ENCODE assay signal across 14 mouse cellular contexts in genomic region chr8:70769858-70770257, GRCm38 (mm10). TPM values are rescaled to one million over a fixed set of nuclear protein-coding genes. Genes with fewer than 3 reads are reported as not detected.
DNase-seq lines count a peak whose midpoint lies in the region; ATAC-seq and TF ChIP-seq lines count a peak whose summit lies in the region.
"Had no signal": no experiment of that assay in that cellular context is flagged by ENCODE, and none has a peak within 500 bp of the region (broad histone marks: within the 10 kb centered on the region; RNA-seq: fewer than 3 reads in every experiment).

No protein-coding gene starts in this region.

- H3K4me1 ChIP-seq in forebrain, embryonic 10.5 days: peaks cover 65% of the 10 kb centered on the region
- peaks cover 39% of the 10 kb centered on the region for H3K4me1 ChIP-seq in forebrain, embryonic 16.5 days (replicated peaks; ENCODE audit: control insufficient read depth, insufficient read depth, low read length)
- peaks cover 48% of the 10 kb centered on the region for H3K4me1 ChIP-seq in liver, postnatal 0 days (ENCODE audit: insufficient read depth)
- H3K4me1 ChIP-seq in limb, embryonic 10.5 days: peaks cover 42% of the 10 kb centered on the region
- H3K4me1 ChIP-seq in heart, embryonic 12.5 days (replicated peaks): peaks cover 40% of the 10 kb centered on the region

- no peak overlapping the region for H3K4me2 ChIP-seq in forebrain, embryonic 16.5 days (ENCODE audit: low read length)
- no peak overlapping the region for H3K4me2 ChIP-seq in liver, postnatal 0 days (ENCODE audit: low read depth, low read length)
- H3K4me2 ChIP-seq in heart, embryonic 12.5 days: no peak overlapping the region
- H3K4me2 ChIP-seq: forebrain, embryonic 13.5 days had no signal

- peaks cover 30% of the 10 kb centered on the region for H3K27me3 ChIP-seq in forebrain, embryonic 10.5 days (ENCODE audit: poor library complexity, severe bottlenecking)
- H3K27me3 ChIP-seq in forebrain, embryonic 16.5 days (replicated peaks; ENCODE audit: control insufficient read depth, insufficient read depth, low read length): no peaks in the 10 kb centered on the region
- H3K27me3 ChIP-seq in liver, postnatal 0 days (ENCODE audit: insufficient read depth, low read length): no peaks in the 10 kb centered on the region
- no peaks in the 10 kb centered on the region for H3K27me3 ChIP-seq in limb, embryonic 10.5 days (ENCODE audit: low read depth, poor library complexity, severe bottlenecking)
- H3K27me3 ChIP-seq in heart, embryonic 12.5 days (replicated peaks): peaks cover 10% of the 10 kb centered on the region; the same call in 1 of the 2 replicates

- no peaks in the 10 kb centered on the region for H3K9me3 ChIP-seq in forebrain, embryonic 10.5 days
- H3K9me3 ChIP-seq in forebrain, embryonic 16.5 days (ENCODE audit: control insufficient read depth, low read length): no peaks in the 10 kb centered on the region
- no peaks in the 10 kb centered on the region for H3K9me3 ChIP-seq in liver, postnatal 0 days (ENCODE audit: low read length)
- H3K9me3 ChIP-seq in limb, embryonic 10.5 days (replicated peaks): no peaks in the 10 kb centered on the region
- H3K9me3 ChIP-seq in heart, embryonic 12.5 days (replicated peaks): no peaks in the 10 kb centered on the region
- H3K9me3 ChIP-seq: forebrain, embryonic 13.5 days; megakaryocyte, embryonic 14.5 days had no signal

- peak overlapping the region; percentile 37 for H3K27ac ChIP-seq in forebrain, embryonic 10.5 days
- no peak overlapping the region for H3K27ac ChIP-seq in forebrain, embryonic 16.5 days (ENCODE audit: low read length)
- no peak overlapping the region for H3K27ac ChIP-seq in liver, postnatal 0 days (ENCODE audit: low read depth)
- H3K27ac ChIP-seq in limb, embryonic 10.5 days: peak overlapping the region; percentile 9; the same call in 1 of the 2 replicates
- no peak overlapping the region for H3K27ac ChIP-seq in heart, embryonic 12.5 days (ENCODE audit: poor library complexity, severe bottlenecking)
- H3K27ac ChIP-seq: forebrain, embryonic 13.5 days; left cerebral cortex, adult 2 months; stomach, postnatal 0 days had no signal

- no peak for ATAC-seq in forebrain, embryonic 16.5 days
- no peak for ATAC-seq in liver, postnatal 0 days
- ATAC-seq in megakaryocyte progenitor cell, adult 5-6 weeks (replicated peaks; ENCODE audit: poor library complexity): 0 out of 2 replicates have a peak, but pooled peaks have one; percentile 12
- no peak for ATAC-seq in heart, embryonic 12.5 days (ENCODE audit: insufficient number of reproducible peaks, low FRiP score)

- TF ChIP-seq EP300 in liver, postnatal 0 days (IDR thresholded peaks at IDR 0.05; ENCODE audit: low read depth): no peak

- no peak for TF ChIP-seq CTCF in liver, postnatal 0 days (IDR thresholded peaks at IDR 0.05; ENCODE audit: low read depth)

- peaks cover 73% of the 10 kb centered on the region for H3K36me3 ChIP-seq in forebrain, embryonic 10.5 days (replicated peaks)
- peaks cover 38% of the 10 kb centered on the region for H3K36me3 ChIP-seq in forebrain, embryonic 16.5 days (ENCODE audit: control insufficient read depth, insufficient read depth)
- H3K36me3 ChIP-seq in liver, postnatal 0 days (replicated peaks; ENCODE audit: insufficient read depth, low read length): peaks cover 26% of the 10 kb centered on the region
- H3K36me3 ChIP-seq in limb, embryonic 10.5 days: peaks cover 76% of the 10 kb centered on the region
- H3K36me3 ChIP-seq in heart, embryonic 12.5 days: peaks cover 64% of the 10 kb centered on the region

- peak overlapping the region; percentile 11; the same call in 1 of the 2 replicates for H3K4me3 ChIP-seq in forebrain, embryonic 10.5 days
- H3K4me3 ChIP-seq in forebrain, embryonic 16.5 days (replicated peaks; ENCODE audit: low read length): no peak overlapping the region
- no peak overlapping the region for H3K4me3 ChIP-seq in liver, postnatal 0 days (ENCODE audit: low read depth, low read length)
- peak overlapping the region; percentile 9; the same call in 1 of the 2 replicates for H3K4me3 ChIP-seq in limb, embryonic 10.5 days
- no peak overlapping the region for H3K4me3 ChIP-seq in heart, embryonic 12.5 days
- H3K4me3 ChIP-seq: forebrain, embryonic 13.5 days; left cerebral cortex, adult 2 months had no signal

- no peak overlapping the region for H3K9ac ChIP-seq in forebrain, embryonic 16.5 days (replicated peaks; ENCODE audit: low read depth, low read length)
- H3K9ac ChIP-seq in liver, postnatal 0 days (replicated peaks): no peak overlapping the region
- H3K9ac ChIP-seq in heart, embryonic 12.5 days: no peak overlapping the region
- H3K9ac ChIP-seq: forebrain, embryonic 13.5 days had no signal

- 74% methylated on average over 12 of the region's 12 CpGs for WGBS in forebrain, embryonic 10.5 days
- 76% methylated on average over 12 of the region's 12 CpGs for WGBS in forebrain, embryonic 16.5 days
- 58% methylated on average over 12 of the region's 12 CpGs for WGBS in liver, postnatal 0 days (ENCODE audit: insufficient replicate concordance)
- 71% methylated on average over 12 of the region's 12 CpGs for WGBS in limb, embryonic 10.5 days
- 66% methylated on average over 12 of the region's 12 CpGs for WGBS in heart, embryonic 12.5 days

- no peak for DNase-seq in forebrain, embryonic 10.5 days (ENCODE audit: extremely low spot score, low spot score)
- DNase-seq in liver: peak; percentile 54
- DNase-seq in liver, postnatal 0 days: no peak
- no peak for DNase-seq in limb, embryonic 10.5 days (ENCODE audit: low spot score)
- DNase-seq in left cerebral cortex, adult 9 months (ENCODE audit: low spot score in 2 of 2): no peak

RNA-seq across cellular contexts. Expression of gene Pik3r2, which starts 6.7 kb away (rescaled TPM):
- 67.1 and 69.2 TPM in 2 replicates for polyA plus RNA-seq in forebrain, embryonic 10.5 days (2016; fragmentation: Nextera tagmentation; extraction: Ambion mirVana)
- polyA plus RNA-seq in forebrain, embryonic 16.5 days (2015; fragmentation: Nextera tagmentation; extraction: Ambion mirVana): 145 and 149 TPM in 2 replicates
- polyA plus RNA-seq in liver, postnatal 0 days (2015; fragmentation: Nextera tagmentation; extraction: Ambion mirVana): 8.9 and 9.0 TPM in 2 replicates
- polyA plus RNA-seq in limb, embryonic 10.5 days (2016; fragmentation: Nextera tagmentation; extraction: Ambion mirVana): 92.7 and 100 TPM in 2 replicates
- total RNA-seq in megakaryocyte progenitor cell, adult 5-6 weeks (2015): 5.7 and 6.0 TPM in 2 replicates
- total RNA-seq in megakaryocyte progenitor cell, adult 5-6 weeks (2017): 18.1 and 18.5 TPM in 2 replicates
- polyA plus RNA-seq in heart, embryonic 12.5 days (2016; fragmentation: Nextera tagmentation; extraction: Ambion mirVana): 35.2 and 37.2 TPM in 2 replicates

RNA-seq across cellular contexts. Expression of gene Mpv17l2, which starts 9.1 kb away (rescaled TPM):
- polyA plus RNA-seq in forebrain, embryonic 10.5 days (2016; fragmentation: Nextera tagmentation; extraction: Ambion mirVana): 30.8 and 34.3 TPM in 2 replicates
- 49.3 and 49.8 TPM in 2 replicates for polyA plus RNA-seq in forebrain, embryonic 16.5 days (2015; fragmentation: Nextera tagmentation; extraction: Ambion mirVana)
- 36.3 and 39.9 TPM in 2 replicates for polyA plus RNA-seq in liver, postnatal 0 days (2015; fragmentation: Nextera tagmentation; extraction: Ambion mirVana)
- 25.2 and 29.9 TPM in 2 replicates for polyA plus RNA-seq in limb, embryonic 10.5 days (2016; fragmentation: Nextera tagmentation; extraction: Ambion mirVana)
- total RNA-seq in megakaryocyte progenitor cell, adult 5-6 weeks (2015): 37.4 and 41.4 TPM in 2 replicates
- total RNA-seq in megakaryocyte progenitor cell, adult 5-6 weeks (2017): 10.2 and 10.4 TPM in 2 replicates
- polyA plus RNA-seq in heart, embryonic 12.5 days (2016; fragmentation: Nextera tagmentation; extraction: Ambion mirVana): 37.2 and 37.9 TPM in 2 replicates

RNA-seq across cellular contexts. Expression of gene Rab3a, which starts 15.4 kb away (rescaled TPM):
- polyA plus RNA-seq in forebrain, embryonic 10.5 days (2016; fragmentation: Nextera tagmentation; extraction: Ambion mirVana): 10.5 and 12.2 TPM in 2 replicates
- 350 and 395 TPM in 2 replicates for polyA plus RNA-seq in forebrain, embryonic 16.5 days (2015; fragmentation: Nextera tagmentation; extraction: Ambion mirVana)
- polyA plus RNA-seq in liver, postnatal 0 days (2015; fragmentation: Nextera tagmentation; extraction: Ambion mirVana): 3.2 and 3.3 TPM in 2 replicates
- polyA plus RNA-seq in limb, embryonic 10.5 days (2016; fragmentation: Nextera tagmentation; extraction: Ambion mirVana): 7.1 and 10.8 TPM in 2 replicates
- total RNA-seq in megakaryocyte progenitor cell, adult 5-6 weeks (2015): 2.6 and 3.6 TPM in 2 replicates
- 2.1 and 6.6 TPM in 2 replicates for total RNA-seq in megakaryocyte progenitor cell, adult 5-6 weeks (2017)
- polyA plus RNA-seq in heart, embryonic 12.5 days (2016; fragmentation: Nextera tagmentation; extraction: Ambion mirVana): 19.1 and 19.2 TPM in 2 replicates

RNA-seq across cellular contexts. Expression of gene Mast3, which starts 35.0 kb away (rescaled TPM):
- polyA plus RNA-seq in forebrain, embryonic 10.5 days (2016; fragmentation: Nextera tagmentation; extraction: Ambion mirVana): 12.0 and 14.9 TPM in 2 replicates
- 22.5 and 30.8 TPM in 2 replicates for polyA plus RNA-seq in forebrain, embryonic 16.5 days (2015; fragmentation: Nextera tagmentation; extraction: Ambion mirVana)
- 5.2 and 6.0 TPM in 2 replicates for polyA plus RNA-seq in liver, postnatal 0 days (2015; fragmentation: Nextera tagmentation; extraction: Ambion mirVana)
- polyA plus RNA-seq in limb, embryonic 10.5 days (2016; fragmentation: Nextera tagmentation; extraction: Ambion mirVana): 12.7 and 17.1 TPM in 2 replicates
- 48.7 and 50.0 TPM in 2 replicates for total RNA-seq in megakaryocyte progenitor cell, adult 5-6 weeks (2015)
- 13.9 and 16.7 TPM in 2 replicates for total RNA-seq in megakaryocyte progenitor cell, adult 5-6 weeks (2017)
- 7.2 and 8.1 TPM in 2 replicates for polyA plus RNA-seq in heart, embryonic 12.5 days (2016; fragmentation: Nextera tagmentation; extraction: Ambion mirVana)

RNA-seq across cellular contexts. Expression of gene Il12rb1, which starts 38.4 kb away (rescaled TPM):
- 0.12 TPM in 1 of 2 replicates, not detected in the other for polyA plus RNA-seq in forebrain, embryonic 10.5 days (2016; fragmentation: Nextera tagmentation; extraction: Ambion mirVana)
- 0.08 and 0.09 TPM in 2 replicates for polyA plus RNA-seq in forebrain, embryonic 16.5 days (2015; fragmentation: Nextera tagmentation; extraction: Ambion mirVana)
- polyA plus RNA-seq in liver, postnatal 0 days (2015; fragmentation: Nextera tagmentation; extraction: Ambion mirVana): 0.19 and 0.25 TPM in 2 replicates
- not detected in 2 replicates for polyA plus RNA-seq in limb, embryonic 10.5 days (2016; fragmentation: Nextera tagmentation; extraction: Ambion mirVana)
- total RNA-seq in megakaryocyte progenitor cell, adult 5-6 weeks (2015): 0.07 and 0.64 TPM in 2 replicates
- 1.0 and 1.7 TPM in 2 replicates for total RNA-seq in megakaryocyte progenitor cell, adult 5-6 weeks (2017)
- not detected in 2 replicates for polyA plus RNA-seq in heart, embryonic 12.5 days (2016; fragmentation: Nextera tagmentation; extraction: Ambion mirVana)
- total RNA-seq: gastrocnemius, postnatal 25 days had no signal
- polyA plus RNA-seq: neural tube, embryonic 14.5 days had no signal

Comparison
In these comparisons a context has a peak if more than half of its experiments do, and no peak if none do; other contexts are left out.
1. H3K27ac ChIP-seq: peak in forebrain, embryonic 10.5 days (single experiment) and limb, embryonic 10.5 days (single experiment); none in forebrain, embryonic 16.5 days (single experiment), liver, postnatal 0 days (single experiment) and heart, embryonic 12.5 days (single experiment).
2. H3K4me3 ChIP-seq: peak in forebrain, embryonic 10.5 days (single experiment) and limb, embryonic 10.5 days (single experiment); none in forebrain, embryonic 16.5 days (single experiment), liver, postnatal 0 days (single experiment) and heart, embryonic 12.5 days (single experiment).
3. RNA of gene Rab3a, which starts 15.4 kb away (polyA plus RNA-seq): 350 to 395 TPM in forebrain, embryonic 16.5 days; 19.1 to 19.2 TPM in heart, embryonic 12.5 days, 10.5 to 12.2 TPM in forebrain, embryonic 10.5 days, 7.1 to 10.8 TPM in limb, embryonic 10.5 days and 3.2 to 3.3 TPM in liver, postnatal 0 days; every median in the first group is over 10 times any median in the second.